Mouse (Mus musculus) spleen, postnatal 10 days (tissue): ENCODE data around the gene Trim26.

Experiments used
- DNase-seq, 2 experiments: peaks; one replicate each; pipeline ENCODE4 v3.0.0; 2021 to 2022; ENCODE audit warnings: low spot score in 2 of 2

The Trim26 gene

GRCm38 (mm10) chr17:36900001-36900400 lies 63.1 kb downstream of the Trim26 start:
- DNase-seq, result no peak

DNA sequence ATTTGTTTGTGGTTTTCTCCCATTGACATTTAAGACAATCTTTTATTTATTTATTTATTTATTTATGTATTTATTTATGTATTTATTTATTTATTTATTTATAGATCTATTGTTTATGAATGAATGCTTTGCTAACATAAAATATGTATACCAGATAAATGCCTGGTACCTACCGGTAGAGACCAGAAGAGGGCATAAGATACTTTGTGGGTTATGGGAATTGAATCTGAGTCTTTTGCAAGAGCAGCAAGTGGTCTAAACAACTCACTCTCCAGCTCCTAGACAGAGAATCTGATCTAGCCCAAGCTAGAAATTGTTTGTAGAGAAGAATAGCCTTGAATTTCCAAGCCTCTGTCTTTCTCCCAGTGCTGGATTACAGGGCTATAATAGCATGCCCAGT lies 63.8 kb downstream of the Trim26 start:
- no peak for DNase-seq

DNA sequence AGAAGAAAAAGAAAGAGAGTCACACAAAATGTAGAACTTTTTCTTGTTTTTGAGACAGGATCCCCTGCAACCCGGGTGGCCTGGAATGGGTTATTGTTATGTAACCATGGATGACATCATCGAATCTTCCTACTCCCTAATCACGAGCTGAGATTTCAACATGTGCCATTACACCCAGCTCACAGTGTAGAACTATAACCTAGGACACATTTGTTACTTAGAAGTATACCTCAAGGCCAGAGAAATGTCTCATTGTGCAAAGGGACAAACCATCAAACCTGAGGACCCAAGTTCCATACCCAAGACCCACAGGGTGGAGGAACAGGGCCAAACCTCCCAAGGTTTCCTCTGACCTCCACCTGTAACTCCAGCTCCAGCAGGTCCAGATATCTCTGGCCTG lies 66.7 kb downstream of the Trim26 start:
- no peak for DNase-seq

DNA sequence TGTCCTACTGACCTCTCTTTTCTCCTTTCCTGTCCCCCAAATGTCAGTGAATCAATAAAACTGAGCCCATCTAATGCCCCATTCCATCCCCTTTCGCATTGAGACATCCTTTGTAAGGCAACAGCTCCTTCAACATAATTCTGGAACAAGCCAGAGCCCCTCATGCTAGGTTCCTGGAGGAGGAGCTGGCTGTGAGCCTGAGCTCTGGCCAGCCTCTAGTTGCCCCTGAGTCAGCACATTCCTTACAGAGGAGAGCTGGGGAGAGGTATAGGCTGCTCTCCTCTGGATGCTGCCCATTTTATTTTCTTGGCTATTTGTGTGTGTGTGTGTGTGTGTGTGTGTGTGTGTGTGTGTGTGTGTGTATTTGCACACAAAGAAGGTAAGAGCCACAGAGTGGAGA lies 71.3 kb downstream of the Trim26 start:
- DNase-seq, result no peak
